8 mouse cellular contexts compared by ENCODE assay signal in genomic region chr10:75763682-75764518, GRCm38 (mm10). TPM values are rescaled to one million over a fixed set of nuclear protein-coding genes. Genes with fewer than 3 reads are reported as not detected.
A peak's percentile ranks its signal among the peaks of the same experiment; 100 is the strongest.
DNase-seq lines count a peak whose midpoint lies in the region; ATAC-seq and TF ChIP-seq lines count a peak whose summit lies in the region.

Gene Cabin1, minus strand, starts transcription at chr10:75764341.

- H3K9me3 ChIP-seq in embryonic facial prominence, embryonic 15.5 days (replicated peaks), result no peaks in the 10 kb centered on the region
- H3K9me3 ChIP-seq in limb, embryonic 14.5 days (ENCODE audit: control insufficient read depth, low read length), result no peaks in the 10 kb centered on the region
- no peaks in the 10 kb centered on the region for H3K9me3 ChIP-seq in midbrain, postnatal 0 days (ENCODE audit: low read length)

- TF ChIP-seq CTCF in bone marrow, adult 2 months (IDR thresholded peaks at IDR 0.05; ENCODE audit: control insufficient read depth, insufficient read depth, low read length), result 0 out of 2 replicates have a peak, but pooled peaks have one; percentile 7
- no peak for TF ChIP-seq CTCF in midbrain, postnatal 0 days (IDR thresholded peaks at IDR 0.05)

- H3K4me1 ChIP-seq in bone marrow, adult 2 months (ENCODE audit: control insufficient read depth, insufficient read depth, low read length), result peaks cover 4% of the 10 kb centered on the region; the same call in 1 of the 2 replicates
- H3K4me1 ChIP-seq in embryonic facial prominence, embryonic 15.5 days, result peaks cover 15% of the 10 kb centered on the region
- H3K4me1 ChIP-seq in limb, embryonic 14.5 days (ENCODE audit: control insufficient read depth, insufficient read depth, low read length), result no peaks in the 10 kb centered on the region
- no peaks in the 10 kb centered on the region for H3K4me1 ChIP-seq in midbrain, postnatal 0 days (ENCODE audit: insufficient read depth, low read length)

- TF ChIP-seq POLR2A in bone marrow, adult 2 months (IDR thresholded peaks at IDR 0.05; ENCODE audit: borderline replicate concordance, control insufficient read depth, low read depth, low read length), result peak; percentile 77
- peak; percentile 76; the same call in 1 of the 2 replicates for TF ChIP-seq POLR2A in limb, embryonic 14.5 days (IDR thresholded peaks at IDR 0.05; ENCODE audit: borderline replicate concordance, extremely low read depth, insufficient read depth, insufficient read length)

- H3K27ac ChIP-seq in bone marrow, adult 2 months (ENCODE audit: control insufficient read depth, insufficient read depth, low read depth, low read length, poor library complexity), result peak within 1 kb of the TSS; percentile 90
- H3K27ac ChIP-seq in embryonic facial prominence, embryonic 15.5 days (replicated peaks), result peak within 1 kb of the TSS; percentile 80
- H3K27ac ChIP-seq in limb, embryonic 14.5 days (replicated peaks; ENCODE audit: low read depth, low read length), result no peak within 1 kb of the TSS
- H3K27ac ChIP-seq in midbrain, postnatal 0 days (ENCODE audit: low read depth, low read length), result peak within 1 kb of the TSS; percentile 88

- H3K4me2 ChIP-seq in embryonic facial prominence, embryonic 15.5 days (replicated peaks), result peak within 1 kb of the TSS; percentile 72
- H3K4me2 ChIP-seq in limb, embryonic 14.5 days (replicated peaks; ENCODE audit: low read depth, low read length, severe bottlenecking), result peak within 1 kb of the TSS; percentile 62
- peak within 1 kb of the TSS; percentile 62 for H3K4me2 ChIP-seq in midbrain, postnatal 0 days (ENCODE audit: low read depth, low read length, poor library complexity, severe bottlenecking)

- whole genome bisulfite sequencing in bone marrow, adult 2 months, result 1% methylated on average over 61 of the region's 61 CpGs
- WGBS in embryonic facial prominence, embryonic 15.5 days, result under 1% methylated on average over 61 of the region's 61 CpGs
- 1% methylated on average over 59 of the region's 61 CpGs for WGBS in limb, embryonic 14.5 days
- under 1% methylated on average over 57 of the region's 61 CpGs for WGBS in midbrain, postnatal 0 days

- H3K36me3 ChIP-seq in embryonic facial prominence, embryonic 15.5 days, result peaks cover 4% of the 10 kb centered on the region; the same call in 1 of the 2 replicates
- H3K36me3 ChIP-seq in limb, embryonic 14.5 days (ENCODE audit: control insufficient read depth, insufficient read depth, low read length), result peaks cover 5% of the 10 kb centered on the region; the same call in 1 of the 2 replicates
- no peaks in the 10 kb centered on the region for H3K36me3 ChIP-seq in midbrain, postnatal 0 days (ENCODE audit: insufficient read depth, low read length)

- peak; percentile 97 for ATAC-seq in embryonic facial prominence, embryonic 15.5 days (ENCODE audit: insufficient number of reproducible peaks, low FRiP score, low TSS enrichment, low read depth)
- peak; percentile 99 for ATAC-seq in limb, embryonic 14.5 days (ENCODE audit: low FRiP score, low read depth)
- ATAC-seq in midbrain, postnatal 0 days (ENCODE audit: low FRiP score), result peak; percentile 99

- peak within 1 kb of the TSS; percentile 67 for H3K4me3 ChIP-seq in bone marrow, adult 2 months (replicated peaks; ENCODE audit: control insufficient read depth, low read depth, low read length)
- peak within 1 kb of the TSS; percentile 74 for H3K4me3 ChIP-seq in embryonic facial prominence, embryonic 15.5 days (replicated peaks)
- peak within 1 kb of the TSS; percentile 57 for H3K4me3 ChIP-seq in limb, embryonic 14.5 days (replicated peaks; ENCODE audit: low read length)
- H3K4me3 ChIP-seq in midbrain, postnatal 0 days (ENCODE audit: low read depth, low read length), result peak within 1 kb of the TSS; percentile 82

- peak; percentile 96 for DNase-seq in 416B (ENCODE audit: low read depth)
- peak; percentile 98 for DNase-seq in heart, adult 8-10 months (ENCODE audit: low spot score)
- peak; percentile 98 for DNase-seq in kidney, adult 9 months
- DNase-seq in limb, embryonic 14.5 days (ENCODE audit: low spot score), result peak; percentile 98
- DNase-seq in midbrain, postnatal 0 days (ENCODE audit: low spot score), result peak; percentile 99
- peak; percentile 90 to 97 for DNase-seq in spleen, postnatal 14 days (ENCODE audit: low spot score in 2 of 2)

- H3K27me3 ChIP-seq in embryonic facial prominence, embryonic 15.5 days, result no peaks in the 10 kb centered on the region
- no peaks in the 10 kb centered on the region for H3K27me3 ChIP-seq in limb, embryonic 14.5 days (ENCODE audit: control insufficient read depth, insufficient read depth, low read length)
- H3K27me3 ChIP-seq in midbrain, postnatal 0 days (ENCODE audit: insufficient read depth, low read length), result no peaks in the 10 kb centered on the region

- H3K9ac ChIP-seq in embryonic facial prominence, embryonic 15.5 days, result peak within 1 kb of the TSS; percentile 82
- H3K9ac ChIP-seq in limb, embryonic 14.5 days (ENCODE audit: low read depth, low read length, severe bottlenecking), result peak within 1 kb of the TSS; percentile 78
- peak within 1 kb of the TSS; percentile 92 for H3K9ac ChIP-seq in midbrain, postnatal 0 days (replicated peaks; ENCODE audit: low read length, poor library complexity, severe bottlenecking)

RNA-seq across cellular contexts. Expression of gene Cabin1, which starts in this region (rescaled TPM):
- 26.2 and 55.3 TPM in 2 replicates for polyA plus RNA-seq in bone marrow, adult 2 months (2011; ENCODE audit: insufficient read depth, insufficient read length, low replicate concordance, missing spikeins)
- polyA plus RNA-seq in embryonic facial prominence, embryonic 15.5 days (2015; fragmentation: Nextera tagmentation; extraction: Ambion mirVana), result 29.4 and 30.0 TPM in 2 replicates
- 10 to 100 TPM; 15.5 to 22.0 (median 20.8) TPM for total RNA-seq in heart, adult 8-10 months (2022)
- 42.6 and 51.6 TPM in 2 replicates for polyA plus RNA-seq in limb, embryonic 14.5 days (2012; rRNA removed)
- 32.3 and 33.4 TPM in 2 replicates for polyA plus RNA-seq in limb, embryonic 14.5 days (2014; fragmentation: Nextera tagmentation; extraction: Ambion mirVana)
- 83.4 and 93.3 TPM in 2 replicates for total RNA-seq in midbrain, postnatal 0 days (2014; rRNA removed)
- polyA plus RNA-seq in midbrain, postnatal 0 days (2015; fragmentation: Nextera tagmentation; extraction: Ambion mirVana), result 30.1 and 31.6 TPM in 2 replicates
